Mouse (Mus musculus): Measurements from ENCODE around the gene Nkpd1. TPM values are rescaled to one million over a fixed set of nuclear protein-coding genes. Genes with fewer than 3 reads are reported as not detected.
A peak's percentile ranks its signal among the peaks of the same experiment; 100 is the strongest.

Gene Nkpd1
- total and polyA plus RNA-seq, 3 experiments = 0.22 to 0.55 (median 0.53) TPM

DNA sequence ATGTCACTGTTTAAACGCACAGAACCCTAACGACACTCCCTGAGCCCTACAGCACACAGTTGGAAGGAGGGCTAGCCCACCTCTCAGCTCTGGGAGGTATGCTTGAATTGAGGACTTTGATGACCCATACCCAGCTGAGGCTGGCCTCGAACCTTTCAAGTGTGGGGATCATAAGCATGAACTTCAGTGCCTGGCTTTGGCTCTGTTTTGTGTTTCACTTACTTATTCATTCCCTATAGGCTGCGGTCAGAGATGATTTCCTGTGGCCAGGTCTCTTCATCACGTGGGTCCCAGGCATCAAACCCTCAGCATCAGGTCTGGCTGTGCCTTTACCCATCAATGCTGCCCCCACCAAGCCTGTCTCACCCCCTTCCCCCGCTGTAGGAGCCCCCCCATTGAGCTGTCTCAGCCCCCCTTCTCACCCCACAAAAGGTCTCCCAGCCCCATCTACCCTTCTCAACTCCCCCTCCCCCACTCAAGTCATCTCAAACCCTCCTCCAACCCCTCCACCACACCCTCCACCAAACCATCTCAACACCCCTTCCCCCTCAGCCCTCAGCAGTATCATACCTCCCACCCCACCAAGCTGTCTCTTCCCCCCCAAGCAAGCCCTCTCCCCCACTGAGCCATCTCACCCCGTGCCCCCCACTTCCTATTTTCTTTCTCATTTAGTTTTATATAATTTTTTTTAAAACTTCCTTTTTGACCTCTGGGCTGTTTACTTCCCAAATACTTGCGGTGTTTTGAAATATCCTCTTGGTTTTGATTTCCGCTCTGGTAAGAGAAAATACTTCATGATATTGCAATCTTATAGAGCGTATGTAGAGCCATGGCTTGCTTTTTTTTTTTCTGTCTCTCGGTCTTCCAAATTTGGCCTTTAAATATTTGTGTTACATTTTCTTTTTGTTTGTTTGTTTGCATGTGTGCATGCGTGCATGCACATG is 16.9 kb upstream of the Nkpd1 start:
- Histone ChIP-seq H3K4me1 (ENCODE audit: insufficient read depth, low read depth, low read length) (peaks cover 24% of the 10 kb centered on the region), H3K27me3 (ENCODE audit: insufficient read depth, low read length) (peaks cover 25% of the 10 kb centered on the region), H3K9me3 (replicated peaks) (no peaks in the 10 kb centered on the region), H3K4me3 (ENCODE audit: low read depth, low read length) (no peak overlapping the region), H3K36me3 (replicated peaks) (peaks cover 17% of the 10 kb centered on the region)
- DNase-seq (ENCODE audit: low spot score) (no peak), ATAC-seq (ENCODE audit: extremely low read depth, insufficient number of reproducible peaks, low FRiP score, poor library complexity, severe bottlenecking) (no peak)
- no peak for TF ChIP-seq TAL1 (conservative IDR thresholded peaks at IDR 0.05; ENCODE audit: low read depth, low read length)
- TF ChIP-seq GATA2 (IDR thresholded peaks at IDR 0.05; ENCODE audit: borderline replicate concordance, low read depth, low read length) = no peak
- TF ChIP-seq GATA1 (IDR thresholded peaks at IDR 0.05; ENCODE audit: borderline replicate concordance, low read length) = no peak
- TF ChIP-seq POLR2AphosphoS5 (IDR thresholded peaks at IDR 0.05; ENCODE audit: insufficient replicate concordance, low read depth, low read length) = no peak
- no peak for TF ChIP-seq CTCF (IDR thresholded peaks at IDR 0.05; ENCODE audit: low read depth, low read length)

DNA sequence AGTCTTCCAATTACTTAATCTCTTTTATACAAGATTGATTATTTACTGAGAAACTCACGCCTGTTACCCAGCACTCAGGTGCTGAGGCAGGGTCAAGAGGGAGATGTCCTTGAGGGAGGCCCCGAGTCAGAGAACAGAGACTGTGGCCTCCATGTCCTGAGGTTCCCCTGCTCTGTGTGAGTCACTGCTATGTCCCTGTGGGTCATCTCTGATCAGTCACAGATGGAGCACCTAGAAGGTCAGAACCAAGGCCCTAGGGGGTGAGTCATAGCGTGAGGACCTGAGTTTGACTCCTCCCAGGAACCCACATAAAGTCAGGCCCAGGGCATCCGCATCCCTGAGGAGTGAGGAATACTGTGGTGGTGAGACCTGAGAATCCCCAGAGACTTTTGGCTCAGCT is 16.0 kb upstream of the Nkpd1 start:
- Histone ChIP-seq H3K27me3 (ENCODE audit: insufficient read depth, low read length) (peaks cover 16% of the 10 kb centered on the region), H3K36me3 (replicated peaks) (peaks cover 20% of the 10 kb centered on the region), H3K4me1 (ENCODE audit: insufficient read depth, low read depth, low read length) (peaks cover 30% of the 10 kb centered on the region), H3K4me3 (ENCODE audit: low read depth, low read length) (no peak overlapping the region), H3K9me3 (replicated peaks) (no peaks in the 10 kb centered on the region)
- ATAC-seq (ENCODE audit: extremely low read depth, insufficient number of reproducible peaks, low FRiP score, poor library complexity, severe bottlenecking) (no peak), DNase-seq (ENCODE audit: low spot score) (no peak)
- TF ChIP-seq TAL1 (conservative IDR thresholded peaks at IDR 0.05; ENCODE audit: low read depth, low read length) = no peak
- TF ChIP-seq GATA2 (IDR thresholded peaks at IDR 0.05; ENCODE audit: borderline replicate concordance, low read depth, low read length) = no peak
- TF ChIP-seq CTCF (IDR thresholded peaks at IDR 0.05; ENCODE audit: low read depth, low read length) = no peak
- TF ChIP-seq GATA1 (IDR thresholded peaks at IDR 0.05; ENCODE audit: borderline replicate concordance, low read length) = no peak
- TF ChIP-seq POLR2AphosphoS5 (IDR thresholded peaks at IDR 0.05; ENCODE audit: insufficient replicate concordance, low read depth, low read length) = no peak

DNA sequence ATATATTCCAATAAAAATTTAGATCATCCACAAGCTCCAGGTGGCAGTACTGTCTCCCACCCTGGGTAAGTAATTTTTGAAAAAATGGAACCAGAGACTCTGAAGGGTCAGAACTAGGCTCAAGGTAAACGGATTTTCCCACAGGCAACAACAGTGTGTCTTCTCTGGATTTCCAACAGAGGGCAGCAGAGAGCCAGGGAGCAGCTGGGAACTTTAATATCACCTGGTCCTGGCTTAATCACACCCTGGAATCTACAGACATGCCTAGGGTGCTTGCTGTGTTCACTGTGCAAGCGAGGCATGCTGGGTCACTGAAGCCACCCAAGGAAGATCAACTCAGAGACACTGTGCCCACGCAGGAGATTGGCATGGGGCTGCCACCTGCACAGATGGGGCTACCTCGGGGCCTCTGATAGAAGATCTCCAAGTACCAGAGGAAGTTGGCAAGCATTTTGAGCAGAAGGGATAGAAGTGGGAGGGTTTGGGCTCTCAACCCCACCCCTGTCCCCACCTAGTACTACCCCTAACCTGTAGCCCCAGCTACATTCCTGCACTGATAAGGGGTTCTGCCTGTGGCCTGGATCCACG is 14.1 kb upstream of the Nkpd1 start:
- Histone ChIP-seq H3K4me1 (ENCODE audit: insufficient read depth, low read depth, low read length) (peaks cover 40% of the 10 kb centered on the region), H3K36me3 (replicated peaks) (peaks cover 20% of the 10 kb centered on the region), H3K4me3 (ENCODE audit: low read depth, low read length) (no peak overlapping the region), H3K27me3 (ENCODE audit: insufficient read depth, low read length) (peaks cover 5% of the 10 kb centered on the region; the same call in 1 of the 2 replicates), H3K9me3 (replicated peaks) (no peaks in the 10 kb centered on the region)
- DNase-seq (ENCODE audit: low spot score) (peak; percentile 21), ATAC-seq (ENCODE audit: extremely low read depth, insufficient number of reproducible peaks, low FRiP score, poor library complexity, severe bottlenecking) (no peak)
- TF ChIP-seq TAL1 (conservative IDR thresholded peaks at IDR 0.05; ENCODE audit: low read depth, low read length) = no peak
- peak; percentile 84 for TF ChIP-seq CTCF (IDR thresholded peaks at IDR 0.05; ENCODE audit: low read depth, low read length)
- TF ChIP-seq GATA1 (IDR thresholded peaks at IDR 0.05; ENCODE audit: borderline replicate concordance, low read length) = no peak

DNA sequence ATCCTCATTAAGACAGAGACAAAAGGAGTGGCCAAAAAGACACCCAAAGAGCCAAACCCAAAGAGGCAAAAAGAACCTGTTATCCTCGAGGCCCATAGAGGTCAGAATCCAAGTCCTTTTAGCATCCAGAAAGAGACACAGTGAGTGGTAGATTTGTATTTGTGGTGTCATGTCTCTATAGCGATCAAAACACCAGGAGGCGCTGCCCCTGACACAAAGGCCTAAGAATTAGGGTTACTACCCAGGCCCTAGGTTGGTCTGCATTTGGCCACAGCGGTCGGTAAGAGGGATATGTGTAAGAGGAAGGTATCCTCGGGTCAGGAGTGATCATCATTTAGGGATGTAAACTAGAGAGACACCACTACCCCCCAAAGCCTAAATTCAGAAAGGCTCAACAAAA is 11.3 kb upstream of the Nkpd1 start:
- Histone ChIP-seq H3K36me3 (replicated peaks) (peaks cover 33% of the 10 kb centered on the region), H3K9me3 (replicated peaks) (no peaks in the 10 kb centered on the region), H3K27me3 (ENCODE audit: insufficient read depth, low read length) (no peaks in the 10 kb centered on the region), H3K4me1 (ENCODE audit: insufficient read depth, low read depth, low read length) (peaks cover 41% of the 10 kb centered on the region), H3K4me3 (ENCODE audit: low read depth, low read length) (peak overlapping the region; percentile 92; the same call in 1 of the 2 replicates)
- TF ChIP-seq GATA2 (IDR thresholded peaks at IDR 0.05; ENCODE audit: borderline replicate concordance, low read depth, low read length) (no peak), POLR2AphosphoS5 (IDR thresholded peaks at IDR 0.05; ENCODE audit: insufficient replicate concordance, low read depth, low read length) (no peak), TAL1 (conservative IDR thresholded peaks at IDR 0.05; ENCODE audit: low read depth, low read length) (no peak), CTCF (IDR thresholded peaks at IDR 0.05; ENCODE audit: low read depth, low read length) (peak; percentile 17; the same call in 1 of the 2 replicates), GATA1 (IDR thresholded peaks at IDR 0.05; ENCODE audit: borderline replicate concordance, low read length) (no peak)
- peak; percentile 63 for DNase-seq (ENCODE audit: low spot score)
- no peak for ATAC-seq (ENCODE audit: extremely low read depth, insufficient number of reproducible peaks, low FRiP score, poor library complexity, severe bottlenecking)

DNA sequence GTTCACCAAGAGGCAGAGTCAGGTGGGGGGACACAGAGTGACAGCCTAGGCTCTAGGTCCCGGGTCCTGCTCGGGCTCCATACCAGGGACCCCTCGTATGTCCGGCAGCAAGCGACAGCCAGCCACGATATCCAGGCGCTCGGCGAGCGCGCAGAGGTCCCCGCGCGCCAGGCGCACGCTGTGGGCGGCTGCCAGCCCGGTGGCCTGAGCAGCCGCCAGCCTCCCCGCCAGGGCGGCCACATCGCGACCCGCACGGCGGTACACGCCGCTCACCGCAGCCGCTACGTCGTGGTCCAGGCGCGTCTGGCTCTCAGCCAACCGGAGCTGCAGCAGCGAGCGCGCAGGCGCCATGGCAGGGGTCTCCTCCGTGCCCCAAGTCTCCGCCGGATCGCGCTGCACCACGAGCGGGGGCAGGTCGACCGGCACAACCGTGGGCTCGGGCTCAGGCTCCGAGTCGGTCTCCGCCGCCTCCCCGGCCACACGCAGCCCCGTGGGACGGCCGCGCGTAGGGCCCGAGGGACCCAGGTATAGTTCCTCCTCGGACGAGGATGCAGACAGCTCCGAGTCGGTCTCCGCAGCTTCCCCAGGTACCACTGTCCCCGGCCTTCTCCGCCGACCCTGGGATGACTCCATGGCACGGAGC is 10.5 kb upstream of the Nkpd1 start:
- TF ChIP-seq GATA1 (IDR thresholded peaks at IDR 0.05; ENCODE audit: borderline replicate concordance, low read length) (no peak), POLR2AphosphoS5 (IDR thresholded peaks at IDR 0.05; ENCODE audit: insufficient replicate concordance, low read depth, low read length) (no peak), CTCF (IDR thresholded peaks at IDR 0.05; ENCODE audit: low read depth, low read length) (no peak), TAL1 (conservative IDR thresholded peaks at IDR 0.05; ENCODE audit: low read depth, low read length) (no peak), GATA2 (IDR thresholded peaks at IDR 0.05; ENCODE audit: borderline replicate concordance, low read depth, low read length) (no peak)
- Histone ChIP-seq H3K27me3 (ENCODE audit: insufficient read depth, low read length) (no peaks in the 10 kb centered on the region), H3K4me3 (ENCODE audit: low read depth, low read length) (peak overlapping the region; percentile 92), H3K36me3 (replicated peaks) (peaks cover 40% of the 10 kb centered on the region), H3K9me3 (replicated peaks) (no peaks in the 10 kb centered on the region), H3K4me1 (ENCODE audit: insufficient read depth, low read depth, low read length) (peaks cover 42% of the 10 kb centered on the region)
- ATAC-seq (ENCODE audit: extremely low read depth, insufficient number of reproducible peaks, low FRiP score, poor library complexity, severe bottlenecking) (no peak), DNase-seq (ENCODE audit: low spot score) (peak; percentile 57)

DNA sequence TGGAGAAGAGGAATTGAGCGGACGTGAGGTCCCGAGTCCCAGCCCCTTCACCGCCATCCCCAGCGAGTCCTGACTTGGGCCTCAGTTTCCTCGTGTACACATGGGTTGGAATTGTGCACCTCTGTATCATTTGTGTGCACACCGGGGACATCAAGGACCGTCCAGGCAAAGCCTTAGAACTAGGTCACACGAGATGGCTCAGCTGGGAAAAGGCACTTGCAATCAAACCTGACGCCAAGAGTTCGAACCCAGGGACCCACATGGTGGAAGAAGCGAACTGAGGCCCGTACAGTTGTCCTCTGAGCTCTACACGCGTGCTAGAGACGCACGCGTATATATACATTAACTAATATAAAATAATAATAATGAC is 10.0 kb upstream of the Nkpd1 start:
- DNase-seq (ENCODE audit: low spot score) = no peak

More for the DNA sequence above, 10.0 kb upstream of the Nkpd1 start:
- peak overlapping the region; percentile 92 for H3K4me3 ChIP-seq (ENCODE audit: low read depth, low read length)
- H3K27me3 ChIP-seq (ENCODE audit: insufficient read depth, low read length) = no peaks in the 10 kb centered on the region
- no peak for TF ChIP-seq GATA2 (IDR thresholded peaks at IDR 0.05; ENCODE audit: borderline replicate concordance, low read depth, low read length)
- TF ChIP-seq TAL1 (conservative IDR thresholded peaks at IDR 0.05; ENCODE audit: low read depth, low read length) = no peak
- TF ChIP-seq GATA1 (IDR thresholded peaks at IDR 0.05; ENCODE audit: borderline replicate concordance, low read length) = no peak
- TF ChIP-seq POLR2AphosphoS5 (IDR thresholded peaks at IDR 0.05; ENCODE audit: insufficient replicate concordance, low read depth, low read length) = no peak
- TF ChIP-seq CTCF (IDR thresholded peaks at IDR 0.05; ENCODE audit: low read depth, low read length) = no peak
- peaks cover 42% of the 10 kb centered on the region for H3K4me1 ChIP-seq (ENCODE audit: insufficient read depth, low read depth, low read length)
- no peaks in the 10 kb centered on the region for H3K9me3 ChIP-seq (replicated peaks)
- peaks cover 45% of the 10 kb centered on the region for H3K36me3 ChIP-seq (replicated peaks)
- ATAC-seq (ENCODE audit: extremely low read depth, insufficient number of reproducible peaks, low FRiP score, poor library complexity, severe bottlenecking) = no peak
